22 mouse cellular contexts compared by ENCODE assay signal in genomic region chr7:111138038-111138437, GRCm38 (mm10). TPM values are rescaled to one million over a fixed set of nuclear protein-coding genes. Genes with fewer than 3 reads are reported as not detected.
DNase-seq lines count a peak whose midpoint lies in the region; ATAC-seq lines count a peak whose summit lies in the region.
"Had no signal": no experiment of that assay in that cellular context is flagged by ENCODE, and none has a peak within 500 bp of the region (broad histone marks: within the 10 kb centered on the region; RNA-seq: fewer than 3 reads in every experiment).

No protein-coding gene starts in this region.

- peak; percentile 58 for DNase-seq in heart, adult 11 months
- no peak for DNase-seq in heart, postnatal 25 days (ENCODE audit: low spot score)
- peak; percentile 50 for DNase-seq in liver, embryonic 13.5 days
- DNase-seq in cerebellum, postnatal 25 days: no peak
- DNase-seq in left cerebral cortex, postnatal 4 days: no peak
- DNase-seq in thymus, postnatal 0 days (ENCODE audit: low spot score): no peak
- DNase-seq: adrenal gland, adult 8-10 months; cerebellum, adult 18-20 months; kidney, adult 9 months; kidney, postnatal 4 days; layer of hippocampus, adult 9-11 months; lung, embryonic 14.5 days; lung, postnatal 36 days; retina, postnatal 1 day; thymus, postnatal 36 days had no signal

- ATAC-seq in erythroblast, adult 5-6 weeks (replicated peaks; ENCODE audit: low FRiP score, poor library complexity, severe bottlenecking): peak; percentile 92
- ATAC-seq in liver, embryonic 13.5 days (ENCODE audit: low read depth): peak; percentile 99
- ATAC-seq in stomach, embryonic 14.5 days (ENCODE audit: insufficient number of reproducible peaks, insufficient read depth, low FRiP score, low read depth): peak; percentile 58; the same call in 1 of the 2 replicates
- ATAC-seq: forebrain, embryonic 15.5 days; Patski had no signal

- intact Hi-C loops in heart, postnatal 25 days (cut with DNase I): no loop called here
- intact Hi-C loops in left cerebral cortex, postnatal 4 days (cut with DNase I): no loop called here

- peaks cover 48% of the 10 kb centered on the region for H3K4me1 ChIP-seq in liver, embryonic 13.5 days (replicated peaks)
- no peaks in the 10 kb centered on the region for H3K4me1 ChIP-seq in stomach, embryonic 14.5 days (ENCODE audit: control insufficient read depth, insufficient read depth, low read length)
- H3K4me1 ChIP-seq: forebrain, embryonic 15.5 days; hindbrain, embryonic 10.5 days; limb, embryonic 12.5 days; midbrain, embryonic 10.5 days had no signal

- H3K36me3 ChIP-seq in liver, embryonic 13.5 days: no peaks in the 10 kb centered on the region
- H3K36me3 ChIP-seq in stomach, embryonic 14.5 days (ENCODE audit: control insufficient read depth, insufficient read depth, low read length): no peaks in the 10 kb centered on the region
- H3K36me3 ChIP-seq: forebrain, embryonic 15.5 days; hindbrain, embryonic 10.5 days; limb, embryonic 12.5 days; midbrain, embryonic 10.5 days had no signal

- H3K27ac ChIP-seq in liver, embryonic 13.5 days: peak overlapping the region; percentile 87
- H3K27ac ChIP-seq in stomach, embryonic 14.5 days (ENCODE audit: low read length): no peak overlapping the region
- H3K27ac ChIP-seq: forebrain, embryonic 15.5 days; hindbrain, embryonic 10.5 days; limb, embryonic 12.5 days; midbrain, embryonic 10.5 days had no signal

- peak overlapping the region; percentile 54 for H3K9ac ChIP-seq in liver, embryonic 13.5 days
- no peak overlapping the region for H3K9ac ChIP-seq in stomach, embryonic 14.5 days (replicated peaks; ENCODE audit: low read depth, low read length)
- H3K9ac ChIP-seq: forebrain, embryonic 15.5 days; limb, embryonic 12.5 days; lung, embryonic 14.5 days had no signal

- WGBS in liver, embryonic 13.5 days (ENCODE audit: insufficient replicate concordance): 95% methylated on average over 2 of the region's 2 CpGs
- 92% methylated on average over 2 of the region's 2 CpGs for WGBS in stomach, embryonic 14.5 days

- peak overlapping the region; percentile 65 for H3K4me2 ChIP-seq in liver, embryonic 13.5 days
- H3K4me2 ChIP-seq in stomach, embryonic 14.5 days (replicated peaks; ENCODE audit: low read depth, low read length): no peak overlapping the region
- H3K4me2 ChIP-seq: forebrain, embryonic 15.5 days; limb, embryonic 12.5 days; lung, embryonic 14.5 days had no signal

- no peaks in the 10 kb centered on the region for H3K9me3 ChIP-seq in liver, embryonic 13.5 days (replicated peaks)
- H3K9me3 ChIP-seq in stomach, embryonic 14.5 days (ENCODE audit: control insufficient read depth, low read depth, low read length): no peaks in the 10 kb centered on the region
- H3K9me3 ChIP-seq: forebrain, embryonic 15.5 days; hindbrain, embryonic 10.5 days; limb, embryonic 12.5 days; midbrain, embryonic 10.5 days had no signal

- peak overlapping the region; percentile 26 for H3K4me3 ChIP-seq in liver, embryonic 13.5 days (replicated peaks)
- no peak overlapping the region for H3K4me3 ChIP-seq in stomach, embryonic 14.5 days (ENCODE audit: low read depth, low read length)
- H3K4me3 ChIP-seq: forebrain, embryonic 15.5 days; hindbrain, embryonic 10.5 days; limb, embryonic 12.5 days; midbrain, embryonic 10.5 days had no signal

- 0 out of 2 replicates have a peak, but pooled peaks cover 3% of the 10 kb centered on the region for H3K27me3 ChIP-seq in liver, embryonic 13.5 days
- H3K27me3 ChIP-seq in stomach, embryonic 14.5 days (ENCODE audit: control insufficient read depth, insufficient read depth, low read length): no peaks in the 10 kb centered on the region
- H3K27me3 ChIP-seq: forebrain, embryonic 15.5 days; limb, embryonic 12.5 days had no signal

RNA-seq across cellular contexts. Expression of gene Eif4g2, which starts 55.2 kb away (rescaled TPM):
- total RNA-seq in heart, postnatal 25 days (2021): 1,000 to 10,000 TPM in 1 of 2 experiments, 100 to 1,000 TPM in 1; 975 to 1,085 TPM
- total RNA-seq in erythroblast, adult 5-6 weeks (2015; ENCODE audit: low replicate concordance): 361 and 474 TPM in 2 replicates
- total RNA-seq in erythroblast, adult 5-6 weeks (2017; ENCODE audit: low replicate concordance): 338 and 576 TPM in 2 replicates
- polyA plus RNA-seq in liver, embryonic 13.5 days (2015; fragmentation: Nextera tagmentation; extraction: Ambion mirVana): 429 and 601 TPM in 2 replicates
- 843 and 869 TPM in 2 replicates for polyA plus RNA-seq in stomach, embryonic 14.5 days (2014; fragmentation: Nextera tagmentation; extraction: Ambion mirVana)
- 1,000 to 10,000 TPM; 1,288 to 1,328 TPM for total RNA-seq in left cerebral cortex, postnatal 4 days (2021)
- 687 and 746 TPM in 2 replicates for polyA plus RNA-seq in thymus, postnatal 0 days (2015; fragmentation: Nextera tagmentation; extraction: Ambion mirVana)

Comparison
In these comparisons a context has a peak if more than half of its experiments do, and no peak if none do; other contexts are left out.
1. DNase-seq: peak in heart, adult 11 months (single experiment) and liver, embryonic 13.5 days (single experiment); none in heart, postnatal 25 days (single experiment), cerebellum, postnatal 25 days (0 of 2), left cerebral cortex, postnatal 4 days (single experiment) and thymus, postnatal 0 days (single experiment).
2. Peak in every context shown above with its lines, with median percentiles within 50 percentile points of each other: ATAC-seq.